34 mouse cellular contexts compared by ENCODE assay signal in genomic region chr7:24964288-24964687, GRCm38 (mm10). TPM values are rescaled to one million over a fixed set of nuclear protein-coding genes. Genes with fewer than 3 reads are reported as not detected.
"Had no signal": no experiment of that assay in that cellular context is flagged by ENCODE, and none has a peak within 500 bp of the region (broad histone marks: within the 10 kb centered on the region; RNA-seq: fewer than 3 reads in every experiment).

No protein-coding gene starts in this region.

- H3K36me3 ChIP-seq: embryonic facial prominence, embryonic 10.5 days; embryonic facial prominence, embryonic 12.5 days; embryonic facial prominence, embryonic 13.5 days; forebrain, embryonic 10.5 days; forebrain, embryonic 12.5 days; forebrain, embryonic 15.5 days had no signal

- H3K4me2 ChIP-seq: embryonic facial prominence, embryonic 12.5 days; embryonic facial prominence, embryonic 13.5 days; embryonic facial prominence, embryonic 15.5 days; forebrain, embryonic 12.5 days; forebrain, embryonic 13.5 days; forebrain, embryonic 15.5 days had no signal

- H3K9me3 ChIP-seq: embryonic facial prominence, embryonic 10.5 days; embryonic facial prominence, embryonic 12.5 days; embryonic facial prominence, embryonic 13.5 days; embryonic facial prominence, embryonic 15.5 days; forebrain, embryonic 10.5 days; forebrain, embryonic 12.5 days; forebrain, embryonic 13.5 days; forebrain, embryonic 15.5 days had no signal

- H3K27me3 ChIP-seq: embryonic facial prominence, embryonic 12.5 days; embryonic facial prominence, embryonic 13.5 days; embryonic facial prominence, embryonic 15.5 days; forebrain, embryonic 12.5 days; forebrain, embryonic 13.5 days; forebrain, embryonic 15.5 days had no signal

- H3K9ac ChIP-seq: embryonic facial prominence, embryonic 12.5 days; embryonic facial prominence, embryonic 13.5 days; embryonic facial prominence, embryonic 15.5 days; forebrain, embryonic 12.5 days; forebrain, embryonic 13.5 days; forebrain, embryonic 15.5 days; forebrain, postnatal 0 days had no signal

- H3K4me3 ChIP-seq: embryonic facial prominence, embryonic 10.5 days; embryonic facial prominence, embryonic 12.5 days; embryonic facial prominence, embryonic 13.5 days; embryonic facial prominence, embryonic 15.5 days; erythroblast, embryonic 14.5 days; forebrain, embryonic 10.5 days; forebrain, embryonic 12.5 days; forebrain, embryonic 13.5 days; forebrain, embryonic 15.5 days; gastrocnemius, adult 2 months; heart, adult 2 months had no signal

- H3K27ac ChIP-seq: embryonic facial prominence, embryonic 12.5 days; embryonic facial prominence, embryonic 13.5 days; embryonic facial prominence, embryonic 15.5 days; forebrain, embryonic 10.5 days; forebrain, embryonic 12.5 days; forebrain, embryonic 13.5 days; forebrain, embryonic 15.5 days; gastrocnemius, adult 2 months; heart, adult 2 months had no signal

- H3K4me1 ChIP-seq: embryonic facial prominence, embryonic 12.5 days; embryonic facial prominence, embryonic 13.5 days; embryonic facial prominence, embryonic 15.5 days; forebrain, embryonic 12.5 days; forebrain, embryonic 13.5 days; forebrain, embryonic 15.5 days had no signal

- ATAC-seq: forebrain, embryonic 13.5 days had no signal

- DNase-seq: cerebellum, adult 2 months; cerebellum, adult 8-10 months; cerebellum, postnatal 10 days; cerebellum, postnatal 14 days; cerebellum, postnatal 25 days; cerebellum, postnatal 36 days; embryo, embryonic 11 days; forebrain, postnatal 0 days; gastrocnemius, adult 2 months; gastrocnemius, postnatal 10 days; gastrocnemius, postnatal 14 days; gastrocnemius, postnatal 25 days; gastrocnemius, postnatal 36 days; heart, adult 11 months; heart, adult 18-20 months; heart, adult 2 months had no signal

RNA-seq across cellular contexts. Expression of gene Gm4881, which starts 20.0 kb away (rescaled TPM):
- total RNA-seq: common myeloid progenitor, adult 5-6 weeks; gastrocnemius, adult 18-20 months; gastrocnemius, adult 2 months; gastrocnemius, adult 8-10 months; gastrocnemius, postnatal 10 days; gastrocnemius, postnatal 14 days; gastrocnemius, postnatal 25 days; gastrocnemius, postnatal 36 days; gastrocnemius, postnatal 4 days; granulocyte monocyte progenitor cell, adult 5-6 weeks; heart, adult 18-20 months; heart, adult 2 months had no signal
- polyA plus RNA-seq: cortical plate, adult 2 months; embryonic facial prominence, embryonic 12.5 days; embryonic facial prominence, embryonic 13.5 days; embryonic facial prominence, embryonic 14.5 days; embryonic facial prominence, embryonic 15.5 days; erythroblast, embryonic 14.5 days; forebrain, embryonic 10.5 days; frontal cortex, adult 2 months; gonadal fat pad, adult 2 months; heart, adult 2 months had no signal

RNA-seq across cellular contexts. Expression of gene Atp1a3, which starts 41.5 kb away (rescaled TPM):
- total RNA-seq: gastrocnemius, adult 2 months had no signal
